Mouse (Mus musculus) limb, embryonic 13.5 days (tissue): ENCODE data around the gene Uchl4. TPM values are rescaled to one million over a fixed set of nuclear protein-coding genes. Genes with fewer than 3 reads are reported as not detected.
"Not testable (repeated sequence)": the region's sequence is repeated elsewhere in the genome, so short reads cannot be mapped to it uniquely, and the experiment has no call there.

Experiments
- ATAC-seq: fragments of 200-750 bp; cut with Nextera tagmentation; 2 replicates; pipeline ENCODE4 v1.8.0; 2017; ENCODE audit warnings: low read depth, moderate number of reproducible peaks, moderate TSS enrichment; ENCODE audit not compliant: low FRiP score
- H3K27ac ChIP-seq: fragments of 300-500 bp; sonication (generic); 2 replicates; pipeline ENCODE4 v1.5.1; 2015; ENCODE audit warnings: inconsistent platforms, mild to moderate bottlenecking, moderate library complexity
- H3K27me3 ChIP-seq: fragments of 300-500 bp; sonication (generic); 2 replicates; pipeline ENCODE4 v1.6.1; 2015; ENCODE audit warnings: mild to moderate bottlenecking, inconsistent platforms
- H3K36me3 ChIP-seq: fragments of 300-500 bp; sonication (generic); 2 replicates; pipeline ENCODE4 v1.6.1; 2015; ENCODE audit warnings: inconsistent platforms, mild to moderate bottlenecking, moderate library complexity
- H3K4me1 ChIP-seq: fragments of 300-500 bp; sonication (generic); 2 replicates; pipeline ENCODE4 v1.6.1; 2015; ENCODE audit warnings: inconsistent platforms
- H3K4me2 ChIP-seq: fragments of 300-500 bp; sonication (generic); replicated peaks from 2 replicates; pipeline ENCODE4 v1.6.1; 2015; ENCODE audit warnings: inconsistent platforms, mild to moderate bottlenecking, moderate library complexity
- H3K4me3 ChIP-seq: fragments of 300-500 bp; sonication (generic); 2 replicates; pipeline ENCODE4 v1.5.1; 2015; ENCODE audit warnings: moderate library complexity, mild to moderate bottlenecking, inconsistent platforms
- H3K9ac ChIP-seq: fragments of 300-500 bp; sonication (generic); 2 replicates; pipeline ENCODE4 v1.6.1; 2015; ENCODE audit warnings: mild to moderate bottlenecking, inconsistent platforms
- H3K9me3 ChIP-seq: fragments of 300-500 bp; sonication (generic); 2 replicates; pipeline ENCODE4 v1.6.1; 2016; ENCODE audit warnings: inconsistent platforms
- WGBS: fragments of 180-500 bp; shearing (Covaris S2); methylation state at CpG from one replicate; pipeline ENCODE4 v1.1.7; 2015; 5-methylcytosine and 5-hydroxymethylcytosine counted together
- polyA plus RNA-seq: library from polyadenylated mRNA; unstranded; fragments of >200 nt; fragmentation: Nextera tagmentation; extraction: Ambion mirVana; gene quantifications from 2 replicates; pipeline ENCODE4 v1.2.1, GENCODE M21; 2015

Gene Uchl4
- polyA plus RNA-seq: 3.0 and 3.2 TPM in 2 replicates

DNA sequence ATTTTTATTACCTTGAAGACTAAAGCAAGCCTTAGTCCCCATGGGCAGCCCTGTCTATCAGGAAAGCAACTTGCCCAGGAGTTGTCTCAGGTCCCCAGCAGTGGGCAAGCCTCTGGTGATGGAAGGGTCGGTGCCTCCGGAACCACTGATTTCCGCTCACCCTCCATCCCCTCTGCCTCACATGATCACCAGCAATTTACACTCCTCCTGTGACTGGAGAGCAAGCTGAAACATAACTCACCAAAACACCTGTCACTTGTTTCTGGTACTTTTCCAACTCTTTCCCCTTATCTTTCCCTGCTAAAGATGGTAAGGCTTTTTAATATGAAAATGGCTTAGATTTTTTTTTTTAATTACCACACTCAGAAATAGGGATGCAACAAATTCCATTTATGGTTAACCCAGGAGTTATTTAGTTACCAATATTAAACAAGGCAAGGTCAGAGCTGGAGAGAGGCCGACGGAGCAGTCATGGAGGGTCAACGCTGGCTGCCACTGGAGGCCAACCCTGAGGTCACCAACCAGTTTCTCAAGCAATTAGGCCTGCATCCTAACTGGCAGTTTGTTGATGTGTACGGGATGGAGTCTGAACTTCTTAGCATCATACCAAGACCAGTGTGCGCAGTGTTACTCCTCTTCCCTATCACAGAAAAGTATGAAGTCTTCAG, at the start of gene Uchl4:
TSS of gene Uchl4 (plus strand) at position 434 of the 668 bp plus-strand sequence.
- Histone ChIP-seq H3K36me3 (0 out of 2 replicates have a peak, but pooled peaks cover 4% of the 10 kb centered on the region), H3K27ac (peak within 1 kb of the TSS; percentile 74; the same call in 1 of the 2 replicates), H3K27me3 (no peaks in the 10 kb centered on the region), H3K4me1 (peaks cover 29% of the 10 kb centered on the region), H3K9me3 (no peaks in the 10 kb centered on the region), H3K4me3 (no peak within 1 kb of the TSS), H3K4me2 (no peak within 1 kb of the TSS), H3K9ac (no peak within 1 kb of the TSS)
- 84% methylated on average over 8 of the region's 8 CpGs for WGBS
- no peak for ATAC-seq

DNA sequence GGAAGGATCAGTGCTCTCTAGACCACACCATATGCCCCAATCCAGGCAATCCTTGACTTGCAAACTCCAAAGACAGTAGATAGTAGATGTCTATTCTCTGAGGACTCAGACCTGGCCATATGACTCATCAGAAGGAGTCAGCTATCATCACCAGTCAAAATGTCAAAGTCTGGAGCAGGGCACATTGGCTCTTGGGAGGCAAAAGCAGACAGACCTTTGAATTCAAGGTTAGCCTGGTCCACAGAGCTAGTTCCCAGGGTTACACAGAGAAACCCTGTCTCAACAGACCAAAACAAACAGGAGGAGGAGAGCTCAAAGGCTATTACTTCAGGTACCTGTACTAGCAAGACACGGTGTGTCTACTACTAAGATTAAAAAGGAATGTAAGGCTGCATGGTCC, 41.1 kb upstream of the Uchl4 start:
- Histone ChIP-seq H3K27me3 (no peaks in the 10 kb centered on the region), H3K9ac (no peak overlapping the region), H3K4me2 (no peak overlapping the region), H3K9me3 (no peaks in the 10 kb centered on the region), H3K36me3 (peaks cover 48% of the 10 kb centered on the region), H3K4me3 (no peak overlapping the region), H3K27ac (no peak overlapping the region), H3K4me1 (no peaks in the 10 kb centered on the region)
- WGBS: 94% methylated on average over 1 of the region's 1 CpGs
- ATAC-seq: no peak

DNA sequence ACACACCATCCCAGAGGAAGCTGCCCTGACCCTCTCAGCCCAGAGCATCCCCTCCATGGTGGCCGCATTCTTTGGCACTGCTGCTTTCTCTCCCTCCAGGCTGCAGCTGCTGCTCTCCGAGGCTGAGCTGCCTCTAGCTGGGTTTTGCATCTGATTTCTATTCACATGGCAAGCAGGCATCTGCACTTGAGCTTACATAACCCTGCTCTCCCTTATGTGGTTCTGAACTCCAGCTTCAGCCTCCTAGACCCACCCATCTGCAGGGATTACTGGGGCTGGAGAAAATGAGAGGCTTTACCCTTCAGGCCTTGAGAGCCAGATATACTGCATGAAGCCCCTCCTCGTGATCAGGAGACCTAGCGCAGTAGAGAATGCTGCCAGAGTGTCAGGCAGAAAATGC, 39.4 kb upstream of the Uchl4 start:
- no peak for ATAC-seq
- Histone ChIP-seq H3K27ac (no peak overlapping the region), H3K36me3 (peaks cover 43% of the 10 kb centered on the region), H3K4me1 (no peaks in the 10 kb centered on the region), H3K27me3 (no peaks in the 10 kb centered on the region), H3K4me3 (no peak overlapping the region), H3K9me3 (no peaks in the 10 kb centered on the region), H3K4me2 (no peak overlapping the region), H3K9ac (no peak overlapping the region)
- WGBS: 79% methylated on average over 4 of the region's 4 CpGs

DNA sequence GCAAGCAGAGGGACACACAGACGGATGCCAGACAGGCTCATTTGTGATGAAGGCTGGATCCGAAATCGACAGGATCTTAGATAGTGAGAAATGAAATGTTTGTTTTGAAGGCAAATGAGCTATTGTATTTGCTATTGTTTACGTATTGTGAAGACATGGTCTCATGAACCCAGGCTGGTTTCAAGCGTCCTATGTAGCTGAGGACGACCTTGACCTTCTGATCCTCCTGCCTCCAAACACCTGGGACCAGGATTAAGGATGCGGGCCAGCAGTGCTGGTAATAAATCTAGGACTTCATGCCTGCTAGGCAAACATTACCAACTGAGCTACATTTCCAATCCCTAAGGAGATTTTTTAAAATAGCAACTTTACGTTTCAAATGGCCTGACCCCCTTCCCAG, 37.5 kb upstream of the Uchl4 start:
- H3K9ac ChIP-seq: no peak overlapping the region
- no peak overlapping the region for H3K27ac ChIP-seq
- no peak for ATAC-seq
- no peak overlapping the region for H3K4me3 ChIP-seq
- peaks cover 41% of the 10 kb centered on the region for H3K36me3 ChIP-seq
- H3K27me3 ChIP-seq: no peaks in the 10 kb centered on the region
- H3K4me2 ChIP-seq: no peak overlapping the region
- H3K9me3 ChIP-seq: no peaks in the 10 kb centered on the region
- WGBS: 79% methylated on average over 8 of the region's 8 CpGs
- no peaks in the 10 kb centered on the region for H3K4me1 ChIP-seq

DNA sequence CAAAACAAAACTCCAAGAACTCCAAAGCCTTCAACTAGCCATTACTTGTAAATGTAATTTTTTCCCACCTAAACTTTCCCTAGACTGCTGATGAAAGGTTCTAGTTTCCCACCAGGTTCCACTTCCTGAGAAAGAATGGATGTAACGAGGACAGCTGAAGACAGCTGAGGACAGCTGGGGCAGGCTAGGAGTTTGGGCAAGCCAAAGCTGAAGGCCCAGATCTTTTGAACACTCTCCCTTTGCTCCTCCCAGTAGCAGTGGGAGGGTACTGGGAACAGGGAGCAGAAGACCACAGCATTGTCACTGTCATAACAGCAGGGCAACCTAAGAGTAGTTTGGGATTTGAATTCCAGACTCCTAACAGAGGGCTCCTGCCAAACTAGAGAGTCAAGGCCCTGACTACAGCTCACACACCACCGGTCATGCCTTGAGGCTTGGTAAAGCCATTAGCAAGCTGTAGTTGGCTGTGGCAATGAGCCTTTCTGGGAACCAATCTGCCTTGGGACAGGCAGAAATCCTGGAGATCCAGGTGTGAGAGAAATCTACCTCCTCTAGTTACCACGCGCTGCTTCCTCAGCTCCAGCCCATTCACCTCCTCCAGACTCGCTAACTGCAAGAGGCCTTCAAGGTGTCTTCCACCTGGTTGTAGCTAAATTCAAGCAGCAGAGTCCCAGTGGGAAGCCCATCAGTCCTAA, 36.8 kb upstream of the Uchl4 start:
- Histone ChIP-seq H3K9ac (no peak overlapping the region), H3K27me3 (no peaks in the 10 kb centered on the region), H3K4me1 (no peaks in the 10 kb centered on the region), H3K4me2 (no peak overlapping the region), H3K36me3 (peaks cover 41% of the 10 kb centered on the region), H3K4me3 (no peak overlapping the region), H3K9me3 (no peaks in the 10 kb centered on the region), H3K27ac (no peak overlapping the region)
- no peak for ATAC-seq
- 84% methylated on average over 5 of the region's 5 CpGs for WGBS

DNA sequence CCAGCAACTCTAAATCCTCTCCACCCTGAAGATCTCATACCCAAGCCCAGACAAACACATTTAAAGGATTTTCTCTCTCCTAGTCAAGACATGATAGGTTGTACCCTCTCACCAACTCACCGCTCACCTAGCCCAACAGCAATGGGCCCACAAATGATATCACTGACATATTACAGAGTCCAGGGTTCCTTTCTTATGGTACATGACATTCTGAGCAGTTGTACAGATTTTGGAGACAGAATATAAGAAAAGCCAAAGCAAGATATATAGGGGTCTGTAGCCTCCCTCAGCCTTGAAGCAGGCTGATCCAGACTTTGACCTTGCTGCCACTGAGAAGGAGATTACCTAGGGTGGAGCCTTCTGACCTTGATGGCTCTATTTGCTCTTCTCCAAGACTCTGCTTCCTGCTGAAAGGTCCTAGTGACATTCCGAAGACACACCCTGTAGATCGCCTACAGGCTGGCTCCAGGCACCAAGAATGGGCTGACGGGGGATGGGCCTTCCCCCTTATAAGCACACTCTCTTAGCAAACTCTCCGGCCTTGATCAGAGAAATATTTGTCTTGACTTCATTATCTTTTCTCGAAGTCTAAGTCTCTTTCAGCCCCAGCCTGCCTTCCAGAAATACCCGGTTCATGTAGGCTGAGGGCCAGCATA, 36.1 kb upstream of the Uchl4 start:
- not testable (repeated sequence) for H3K4me2 ChIP-seq, ATAC-seq, H3K9ac ChIP-seq, H3K27ac ChIP-seq, H3K4me3 ChIP-seq, H3K27me3 ChIP-seq, H3K4me1 ChIP-seq, H3K9me3 ChIP-seq
- WGBS: 90% methylated on average over 7 of the region's 7 CpGs
- H3K36me3 ChIP-seq: peaks cover 44% of the 10 kb centered on the region

DNA sequence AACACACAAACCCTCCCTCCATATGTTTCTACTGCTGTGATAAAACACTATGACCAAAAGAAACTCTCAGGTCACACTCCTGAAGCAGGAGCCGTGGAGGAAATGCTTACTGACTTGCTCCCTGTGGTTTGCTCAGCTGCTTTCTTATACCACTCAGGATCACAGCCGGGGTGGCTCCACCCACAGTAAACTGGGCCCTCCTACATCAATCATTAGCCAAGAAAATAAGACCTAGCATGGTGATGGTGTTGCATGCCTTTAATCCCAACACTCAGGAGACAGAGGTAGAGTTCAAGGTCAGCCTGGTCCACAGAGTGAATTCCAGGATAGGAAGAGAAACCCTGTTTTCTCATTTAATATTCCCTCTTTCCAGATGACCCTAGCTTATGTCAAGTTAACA, 35.1 kb upstream of the Uchl4 start:
- H3K4me3 ChIP-seq: no peak overlapping the region
- H3K4me1 ChIP-seq: no peaks in the 10 kb centered on the region
- ATAC-seq: no peak
- peaks cover 49% of the 10 kb centered on the region for H3K36me3 ChIP-seq
- H3K4me2 ChIP-seq: no peak overlapping the region
- no peak overlapping the region for H3K27ac ChIP-seq
- no peaks in the 10 kb centered on the region for H3K27me3 ChIP-seq
- no peaks in the 10 kb centered on the region for H3K9me3 ChIP-seq
- WGBS: 71% methylated on average over 2 of the region's 2 CpGs
- no peak overlapping the region for H3K9ac ChIP-seq

DNA sequence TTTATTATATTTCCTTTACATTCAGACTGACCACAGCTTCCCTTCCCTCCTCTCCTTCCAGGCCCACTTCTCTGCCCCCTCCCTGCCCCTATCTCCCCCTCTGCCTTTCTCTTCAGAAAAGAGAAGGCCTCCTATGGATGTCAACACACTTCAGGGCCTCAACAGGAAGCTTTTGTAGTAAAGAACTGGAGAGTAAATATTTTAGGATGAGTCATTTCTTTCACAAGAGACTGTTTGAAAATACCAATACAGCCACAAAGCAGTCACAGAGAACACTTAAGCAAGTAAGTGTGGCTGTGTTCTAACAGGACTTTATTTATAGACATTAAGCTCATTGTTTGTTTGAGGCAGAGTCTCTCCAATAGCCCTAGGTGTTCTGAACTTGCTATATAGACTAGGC, 32.7 kb upstream of the Uchl4 start:
- no peak overlapping the region for H3K4me3 ChIP-seq
- no peaks in the 10 kb centered on the region for H3K4me1 ChIP-seq
- no peak overlapping the region for H3K4me2 ChIP-seq
- no peak for ATAC-seq
- no peaks in the 10 kb centered on the region for H3K9me3 ChIP-seq
- peaks cover 62% of the 10 kb centered on the region for H3K36me3 ChIP-seq
- no peaks in the 10 kb centered on the region for H3K27me3 ChIP-seq
- H3K9ac ChIP-seq: no peak overlapping the region
- H3K27ac ChIP-seq: no peak overlapping the region

DNA sequence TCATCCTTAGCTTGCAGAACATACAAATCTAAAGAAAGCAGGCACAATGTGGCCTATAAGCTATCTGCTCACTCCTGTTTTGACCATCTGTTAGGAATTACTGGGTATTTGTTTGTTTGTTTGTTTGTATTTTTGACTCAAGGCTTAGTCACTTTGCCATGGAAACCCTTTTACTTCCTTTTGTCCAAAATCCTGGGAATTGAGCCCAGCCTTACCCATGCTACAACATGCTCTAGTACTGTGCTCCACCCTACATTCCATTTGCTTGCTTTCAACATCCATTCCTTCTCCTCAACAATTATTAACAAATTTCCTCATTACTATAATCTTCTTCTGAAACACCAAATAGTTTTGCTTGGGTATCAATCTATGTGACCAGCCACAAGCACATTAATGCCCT, 32.1 kb upstream of the Uchl4 start:
- no peak for ATAC-seq
- peaks cover 62% of the 10 kb centered on the region for H3K36me3 ChIP-seq
- H3K27ac ChIP-seq: no peak overlapping the region
- H3K4me3 ChIP-seq: no peak overlapping the region
- H3K9me3 ChIP-seq: no peaks in the 10 kb centered on the region
- H3K27me3 ChIP-seq: no peaks in the 10 kb centered on the region
- H3K4me2 ChIP-seq: no peak overlapping the region
- H3K4me1 ChIP-seq: no peaks in the 10 kb centered on the region
- no peak overlapping the region for H3K9ac ChIP-seq

DNA sequence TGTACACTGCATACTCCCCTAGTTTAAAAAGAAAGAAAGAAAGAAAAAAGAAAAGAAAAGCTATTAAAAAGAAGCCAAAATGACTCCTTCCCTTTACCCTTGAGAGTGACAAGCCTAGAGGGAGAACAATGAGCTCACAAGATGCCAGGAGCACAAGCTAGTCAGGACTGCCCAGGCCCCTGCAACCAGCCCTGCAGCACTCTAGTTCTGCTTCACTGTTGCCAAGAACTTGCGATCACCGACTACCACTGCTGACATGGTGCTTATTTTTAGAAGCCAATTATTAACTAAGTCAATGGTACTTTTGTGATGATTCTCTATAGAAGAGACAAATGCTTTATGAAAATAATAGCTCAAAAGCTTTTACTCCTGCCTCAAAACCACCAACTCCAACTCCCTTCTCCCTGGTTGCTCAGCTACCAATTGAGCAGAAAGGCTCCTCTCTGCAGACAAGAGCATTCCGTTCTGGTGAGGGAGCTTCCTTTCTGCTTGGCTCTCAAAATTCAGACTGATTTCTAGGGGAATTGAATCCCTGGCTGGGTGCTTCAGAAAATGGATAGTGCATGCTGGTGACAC, 27.4 kb upstream of the Uchl4 start:
- Histone ChIP-seq H3K27ac (no peak overlapping the region), H3K9me3 (no peaks in the 10 kb centered on the region), H3K27me3 (no peaks in the 10 kb centered on the region), H3K4me2 (no peak overlapping the region), H3K4me1 (no peaks in the 10 kb centered on the region), H3K36me3 (peaks cover 82% of the 10 kb centered on the region), H3K4me3 (no peak overlapping the region), H3K9ac (no peak overlapping the region)
- 89% methylated on average over 3 of the region's 3 CpGs for WGBS
- ATAC-seq: no peak

DNA sequence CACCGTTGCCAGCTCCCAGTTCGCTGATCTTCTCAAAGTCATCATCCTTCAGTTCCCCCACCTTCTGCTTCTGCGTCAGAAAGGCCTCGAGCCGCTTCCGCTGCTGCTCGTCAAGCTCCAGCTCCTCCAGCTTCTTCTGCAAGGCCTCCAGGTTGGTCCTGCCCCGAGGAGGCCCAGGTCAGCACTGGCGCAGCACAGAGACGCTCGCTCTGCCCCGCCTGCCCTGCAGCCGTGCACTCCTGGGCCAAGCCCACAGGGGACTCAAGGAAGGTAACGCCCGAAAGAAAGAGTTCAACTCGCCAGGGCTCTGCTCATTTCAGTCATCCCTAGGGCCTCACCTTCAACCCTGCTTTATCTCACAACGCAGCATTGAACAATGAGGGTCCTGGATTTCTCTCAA, 20.5 kb upstream of the Uchl4 start:
- 87% methylated on average over 17 of the region's 17 CpGs for WGBS
- no peaks in the 10 kb centered on the region for H3K9me3 ChIP-seq
- peaks cover under 1% of the 10 kb centered on the region; the same call in 1 of the 2 replicates for H3K4me1 ChIP-seq
- no peak overlapping the region for H3K4me3 ChIP-seq
- H3K27me3 ChIP-seq: no peaks in the 10 kb centered on the region
- no peak overlapping the region for H3K27ac ChIP-seq
- H3K36me3 ChIP-seq: peaks cover 38% of the 10 kb centered on the region
- no peak for ATAC-seq
- H3K4me2 ChIP-seq: no peak overlapping the region
- H3K9ac ChIP-seq: no peak overlapping the region

DNA sequence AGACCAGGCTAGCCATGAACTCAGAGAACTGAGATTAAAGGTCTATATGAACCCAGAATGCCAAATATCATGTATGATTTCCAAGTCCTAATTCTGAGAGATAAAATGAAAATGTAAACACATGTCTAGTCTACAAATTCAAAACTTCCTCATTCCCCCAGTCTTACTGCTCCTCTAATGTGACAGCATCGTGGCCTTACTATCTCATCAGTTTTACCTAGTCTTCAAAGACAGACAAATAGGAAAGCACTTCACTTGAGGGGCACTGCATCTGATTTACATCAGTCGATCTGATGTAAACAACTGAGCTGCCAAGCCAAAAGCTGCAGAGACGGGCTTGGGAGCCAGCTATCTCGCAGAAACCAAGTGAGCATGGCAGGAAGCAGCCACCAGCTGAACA, 18.9 kb upstream of the Uchl4 start:
- WGBS: 62% methylated on average over 4 of the region's 4 CpGs
- Histone ChIP-seq H3K9ac (no peak overlapping the region), H3K9me3 (no peaks in the 10 kb centered on the region), H3K27me3 (no peaks in the 10 kb centered on the region), H3K4me3 (no peak overlapping the region), H3K4me2 (no peak overlapping the region), H3K4me1 (peaks cover 7% of the 10 kb centered on the region; the same call in 1 of the 2 replicates), H3K27ac (no peak overlapping the region), H3K36me3 (peaks cover 22% of the 10 kb centered on the region)
- no peak for ATAC-seq
